Mouse (Mus musculus) ES-E14 (cell line): ENCODE measurements around the gene Gata3. TPM values are rescaled to one million over a fixed set of nuclear protein-coding genes. Genes with fewer than 3 reads are reported as not detected.

Experiments used
- DNase-seq: peaks from one replicate; pipeline ENCODE4 v3.0.0-alpha.2; 2013; ENCODE audit warnings: low read depth, low spot score
- H3K27ac ChIP-seq: 2 replicates; pipeline ENCODE4 v1.5.1; 2012; ENCODE audit warnings: low read depth, mild to moderate bottlenecking, low read length, moderate library complexity, mixed read lengths; ENCODE audit not compliant: poor library complexity, insufficient read depth, severe bottlenecking
- H3K36me3 ChIP-seq: 2 replicates; pipeline ENCODE4 v1.6.1; 2012; ENCODE audit warnings: mild to moderate bottlenecking, low read length, moderate library complexity, mixed read lengths; ENCODE audit not compliant: control insufficient read depth, poor library complexity, insufficient read depth, severe bottlenecking
- H3K4me1 ChIP-seq, 2 experiments: fragments of 150-350 bp in 1 of 2; sonication (generic) in 1 of 2; 2 replicates each; pipeline ENCODE4 v1.6.1; 2012; ENCODE audit warnings: low read length in 2 of 2, mild to moderate bottlenecking in 1 of 2, mixed read lengths in 1 of 2; ENCODE audit not compliant: control insufficient read depth in 2 of 2, insufficient read depth in 2 of 2, poor library complexity in 1 of 2
- H3K4me3 ChIP-seq, 2 experiments: fragments of 150-350 bp in 1 of 2; sonication (generic) in 1 of 2; 2 replicates each; pipeline ENCODE4 v1.5.1; 2012; ENCODE audit warnings: low read length in 2 of 2, low read depth in 1 of 2, mild to moderate bottlenecking in 1 of 2, mixed read lengths in 1 of 2; ENCODE audit not compliant: insufficient read depth in 1 of 2, poor library complexity in 1 of 2, severe bottlenecking in 1 of 2
- H3K9ac ChIP-seq: 2 replicates; pipeline ENCODE4 v1.6.1; 2012; ENCODE audit warnings: low read depth, mild to moderate bottlenecking, low read length, mixed read lengths; ENCODE audit not compliant: poor library complexity, insufficient read depth, severe bottlenecking
- H3K9me3 ChIP-seq: fragments of 150-350 bp; sonication (generic); 2 replicates; pipeline ENCODE4 v1.6.1; 2012; ENCODE audit warnings: low read depth, mild to moderate bottlenecking, low read length; ENCODE audit not compliant: control insufficient read depth, insufficient read depth
- CHD2 ChIP-seq: IDR thresholded peaks from 2 replicates; pipeline ENCODE4 v1.6.1; 2014; ENCODE audit warnings: mild to moderate bottlenecking, low read depth, low read length, inconsistent platforms
- HCFC1 ChIP-seq: IDR thresholded peaks from 2 replicates; pipeline ENCODE4 v1.6.1; 2012; ENCODE audit warnings: low read length, inconsistent platforms, borderline replicate concordance; ENCODE audit not compliant: insufficient read depth
- MAFK ChIP-seq: IDR thresholded peaks from 2 replicates; pipeline ENCODE4 v1.6.1; 2014; ENCODE audit warnings: mild to moderate bottlenecking, low read depth, low read length, inconsistent platforms; ENCODE audit not compliant: insufficient read depth
- ZC3H11A ChIP-seq: IDR thresholded peaks from 2 replicates; pipeline ENCODE4 v1.6.1; 2012; ENCODE audit warnings: low read depth, mild to moderate bottlenecking, inconsistent platforms, low read length, borderline replicate concordance
- ZNF384 ChIP-seq: IDR thresholded peaks from 2 replicates; pipeline ENCODE4 v1.6.1; 2012; ENCODE audit warnings: low read depth, low read length, inconsistent platforms
- in situ Hi-C, 2 experiments: fragments of 600-800 bp; cut with MboI; formaldehyde crosslinking; loops; one replicate each; pipeline ENCODE4 v1.15.1; 2025; ENCODE audit warnings: low sequenced_read_pairs in 2 of 2, inconsistent platforms in 1 of 2; ENCODE audit not compliant: unreplicated experiment in 2 of 2
- total RNA-seq: library from RNA; depleted of rRNA; stranded (reverse); fragments of 300-350 nt; gene quantifications from 2 replicates; pipeline ENCODE4 v1.2.3, GENCODE M21; 2012

Gata3 gene
- total RNA-seq, 1 experiment, result 2.2 TPM

GRCm38 (mm10) chr2:9879493-9879892 is 10.3 kb downstream of the Gata3 start:
- peak; percentile 97 for DNase-seq
- Histone ChIP-seq H3K4me1 (peaks cover 0 to 14% of the 10 kb centered on the region in 2 experiments; a peak in 2 of 4 replicates), H3K27ac (no peak overlapping the region), H3K4me3 (peak overlapping the region; percentile 44 to 58), H3K9ac (no peak overlapping the region), H3K9me3 (no peaks in the 10 kb centered on the region), H3K36me3 (no peaks in the 10 kb centered on the region)
- TF ChIP-seq HCFC1 (no peak), ZC3H11A (peak; percentile 96), ZNF384 (no peak)
- in situ Hi-C loops, result no loop called here

GRCm38 (mm10) chr2:9879092-9879491 is 10.7 kb downstream of the Gata3 start:
- Histone ChIP-seq H3K4me3 (peak overlapping the region; percentile 44 to 58), H3K27ac (no peak overlapping the region), H3K4me1 (peaks cover 0 to 14% of the 10 kb centered on the region in 2 experiments; a peak in 2 of 4 replicates), H3K9ac (no peak overlapping the region), H3K36me3 (no peaks in the 10 kb centered on the region), H3K9me3 (no peaks in the 10 kb centered on the region)
- TF ChIP-seq HCFC1 (no peak), MAFK (no peak)
- no peak for DNase-seq
- in situ Hi-C loops, result no loop called here

GRCm38 (mm10) chr2:9878564-9879081 is 11.2 kb downstream of the Gata3 start:
- Histone ChIP-seq H3K36me3 (no peaks in the 10 kb centered on the region), H3K9ac (no peak overlapping the region), H3K4me3 (peak overlapping the region; percentile 44 to 58), H3K9me3 (no peaks in the 10 kb centered on the region), H3K27ac (no peak overlapping the region), H3K4me1 (peaks cover 0 to 14% of the 10 kb centered on the region in 2 experiments; a peak in 2 of 4 replicates)
- in situ Hi-C loops, result no loop called here
- TF ChIP-seq CHD2 (no peak), HCFC1 (no peak), ZNF384 (no peak), MAFK (no peak), ZC3H11A (no peak)
- no peak for DNase-seq

- peaks cover 0 to 14% of the 10 kb centered on the region in 2 experiments; a peak in 2 of 4 replicates for H3K4me1 ChIP-seq
Measured at GRCm38 (mm10) chr2:9877966-9878563, 11.8 kb downstream of the Gata3 start.

More at GRCm38 (mm10) chr2:9877966-9878563, 11.8 kb downstream of the Gata3 start:
- no peak for TF ChIP-seq MAFK
- no peak for TF ChIP-seq CHD2
- peak; percentile 45; the same call in 1 of the 2 replicates for TF ChIP-seq ZNF384
- TF ChIP-seq ZC3H11A, result no peak
- no peak for TF ChIP-seq HCFC1
- H3K4me3 ChIP-seq, result peak overlapping the region; percentile 44 to 58
- in situ Hi-C loops, result no loop called here
- no peaks in the 10 kb centered on the region for H3K36me3 ChIP-seq
- no peaks in the 10 kb centered on the region for H3K9me3 ChIP-seq
- no peak overlapping the region for H3K9ac ChIP-seq
- DNase-seq, result no peak
- no peak overlapping the region for H3K27ac ChIP-seq
